Mouse (Mus musculus) G1E (cell line): ENCODE results near the gene Ift122. TPM values are rescaled to one million over a fixed set of nuclear protein-coding genes. Genes with fewer than 3 reads are reported as not detected.

Experiments used
- ATAC-seq: 2 replicates; pipeline ENCODE4 v1.8.0; 2016; ENCODE audit warnings: mild to moderate bottlenecking; ENCODE audit not compliant: insufficient number of reproducible peaks, poor library complexity, low FRiP score, severe bottlenecking; ENCODE audit errors: extremely low read depth
- DNase-seq: peaks from one replicate; pipeline ENCODE4 v3.0.0; 2012; ENCODE audit warnings: low spot score
- H3K27me3 ChIP-seq: 2 replicates; pipeline ENCODE4 v1.6.1; 2012; ENCODE audit warnings: mild to moderate bottlenecking, low read length, inconsistent platforms; ENCODE audit not compliant: insufficient read depth
- H3K36me3 ChIP-seq: replicated peaks from 2 replicates; pipeline ENCODE3; 2012; ENCODE audit warnings: mild to moderate bottlenecking, inconsistent platforms
- H3K4me1 ChIP-seq: 2 replicates; pipeline ENCODE4 v1.6.1; 2012; ENCODE audit warnings: low read depth, low read length, inconsistent platforms, mixed read lengths; ENCODE audit not compliant: insufficient read depth
- H3K4me3 ChIP-seq: 2 replicates; pipeline ENCODE4 v1.5.1; 2012; ENCODE audit warnings: low read depth, mild to moderate bottlenecking, inconsistent platforms, low read length, moderate library complexity, mixed read lengths
- H3K9me3 ChIP-seq: replicated peaks from 2 replicates; pipeline ENCODE4 v1.6.1; 2012; ENCODE audit warnings: inconsistent platforms
- CTCF ChIP-seq: IDR thresholded peaks from 2 replicates; pipeline ENCODE4 v1.5.1; 2012; ENCODE audit warnings: low read depth, low read length, inconsistent platforms, mixed read lengths
- GATA1 ChIP-seq: IDR thresholded peaks from 2 replicates; pipeline ENCODE4 v1.6.1; 2012; ENCODE audit warnings: borderline replicate concordance, low read length, inconsistent platforms, mixed read lengths
- GATA2 ChIP-seq: IDR thresholded peaks from 2 replicates; pipeline ENCODE4 v1.6.1; 2012; ENCODE audit warnings: low read depth, low read length, inconsistent platforms, borderline replicate concordance
- POLR2AphosphoS5 ChIP-seq: IDR thresholded peaks from 2 replicates; pipeline ENCODE4 v1.6.1; 2012; ENCODE audit warnings: low read depth, low read length, inconsistent platforms; ENCODE audit not compliant: insufficient replicate concordance
- TAL1 ChIP-seq: conservative IDR thresholded peaks from 2 replicates; pipeline ENCODE4 v1.6.1; 2012; ENCODE audit warnings: low read depth, low read length, inconsistent platforms, mixed read lengths
- polyA plus RNA-seq: library from polyadenylated mRNA; stranded (reverse); fragments of >175 nt; gene quantifications from 2 replicates; pipeline ENCODE4 v1.2.3, GENCODE M21; 2012
- total RNA-seq, 2 experiments: library from RNA; stranded (forward) in 1 of 2; stranded (reverse) in 1 of 2; fragments of 200-1000 nt in 1 of 2; fragments of >200 nt in 1 of 2; fragmentation: Nextera tagmentation in 1 of 2; gene quantifications; 2 replicates each; pipeline ENCODE4 v1.2.3; 2014 to 2017

Gene Ift122
- total and polyA plus RNA-seq, 3 experiments, result 0.65 to 5.3 (median 4.7) TPM

GRCm38 (mm10) chr6:115908421-115908982 is 55.2 kb downstream of the Ift122 start:
- TF ChIP-seq GATA1 (no peak), CTCF (no peak), POLR2AphosphoS5 (no peak), TAL1 (no peak), GATA2 (no peak)
- no peaks in the 10 kb centered on the region for H3K9me3 ChIP-seq
- H3K27me3 ChIP-seq, result peaks cover 4% of the 10 kb centered on the region; the same call in 1 of the 2 replicates
- ATAC-seq, result no peak
- H3K36me3 ChIP-seq, result no peaks in the 10 kb centered on the region
- no peak overlapping the region for H3K4me3 ChIP-seq
- H3K4me1 ChIP-seq, result no peaks in the 10 kb centered on the region
- no peak for DNase-seq

DNA sequence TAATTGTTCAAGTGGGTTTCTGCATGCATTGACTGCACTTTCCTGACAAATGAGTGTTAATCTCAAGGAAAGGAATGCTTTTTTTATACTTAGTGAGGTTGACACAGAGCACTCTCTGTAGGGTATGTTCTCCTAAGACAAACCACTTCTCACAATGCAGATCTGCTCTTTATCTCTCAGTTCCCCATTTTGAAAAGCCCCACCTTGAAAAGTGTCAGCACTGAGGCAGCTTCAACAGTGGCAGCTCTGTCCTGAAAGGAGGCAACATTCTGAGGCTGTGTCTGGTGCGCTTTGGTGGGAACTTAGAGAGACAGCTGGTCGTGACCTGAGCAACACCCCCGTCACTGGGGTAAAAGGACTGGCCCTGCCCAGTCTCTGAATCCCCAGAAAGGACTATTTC is 55.8 kb downstream of the Ift122 start:
- H3K4me3 ChIP-seq, result no peak overlapping the region
- TF ChIP-seq GATA1, result no peak
- no peak for TF ChIP-seq GATA2
- no peak for TF ChIP-seq POLR2AphosphoS5
- TF ChIP-seq TAL1, result no peak
- TF ChIP-seq CTCF, result no peak
- DNase-seq (no peak), ATAC-seq (no peak; the same call in 1 of the 2 replicates)
- H3K36me3 ChIP-seq, result no peaks in the 10 kb centered on the region
- H3K9me3 ChIP-seq, result no peaks in the 10 kb centered on the region
- peaks cover 4% of the 10 kb centered on the region; the same call in 1 of the 2 replicates for H3K27me3 ChIP-seq
- no peaks in the 10 kb centered on the region for H3K4me1 ChIP-seq

GRCm38 (mm10) chr6:115909940-115910339 is 56.7 kb downstream of the Ift122 start:
- ATAC-seq (no peak), DNase-seq (no peak)
- TF ChIP-seq GATA2, result no peak
- Histone ChIP-seq H3K27me3 (peaks cover 4% of the 10 kb centered on the region; the same call in 1 of the 2 replicates), H3K4me3 (no peak overlapping the region), H3K4me1 (no peaks in the 10 kb centered on the region), H3K36me3 (no peaks in the 10 kb centered on the region), H3K9me3 (no peaks in the 10 kb centered on the region)

GRCm38 (mm10) chr6:115911763-115912162 is 58.5 kb downstream of the Ift122 start:
- H3K4me1 ChIP-seq, result no peaks in the 10 kb centered on the region
- DNase-seq, result no peak

DNA sequence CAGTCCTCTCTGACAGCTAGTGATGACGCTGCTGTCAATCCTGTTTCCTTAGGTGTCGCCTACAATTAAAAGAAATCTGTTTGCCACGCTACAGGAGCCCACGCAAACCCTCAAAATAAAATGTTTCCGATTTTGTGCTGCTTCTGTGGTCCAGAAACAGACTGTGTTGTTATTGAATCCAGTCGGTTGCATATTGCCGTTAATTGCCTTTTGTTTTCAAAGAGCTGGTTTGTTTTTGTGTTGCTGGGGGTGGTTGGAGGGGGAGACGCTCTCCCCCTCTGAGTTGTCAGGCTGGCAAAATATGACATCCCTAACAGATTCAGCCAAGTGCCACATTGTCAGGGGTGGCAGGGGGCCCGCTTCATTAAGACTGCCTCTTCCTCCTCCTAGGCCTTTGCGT is 60.2 kb downstream of the Ift122 start:
- Histone ChIP-seq H3K36me3 (no peaks in the 10 kb centered on the region), H3K4me1 (no peaks in the 10 kb centered on the region)
- ATAC-seq, result no peak

More at GRCm38 (mm10) chr6:115911763-115912162, 58.5 kb downstream of the Ift122 start:
- no peak for ATAC-seq
- Histone ChIP-seq H3K27me3 (peaks cover 7% of the 10 kb centered on the region; the same call in 1 of the 2 replicates), H3K9me3 (no peaks in the 10 kb centered on the region), H3K36me3 (no peaks in the 10 kb centered on the region), H3K4me3 (no peak overlapping the region)
- no peak for TF ChIP-seq POLR2AphosphoS5
- TF ChIP-seq TAL1, result no peak
- no peak for TF ChIP-seq CTCF
- no peak for TF ChIP-seq GATA1
- TF ChIP-seq GATA2, result no peak

DNA sequence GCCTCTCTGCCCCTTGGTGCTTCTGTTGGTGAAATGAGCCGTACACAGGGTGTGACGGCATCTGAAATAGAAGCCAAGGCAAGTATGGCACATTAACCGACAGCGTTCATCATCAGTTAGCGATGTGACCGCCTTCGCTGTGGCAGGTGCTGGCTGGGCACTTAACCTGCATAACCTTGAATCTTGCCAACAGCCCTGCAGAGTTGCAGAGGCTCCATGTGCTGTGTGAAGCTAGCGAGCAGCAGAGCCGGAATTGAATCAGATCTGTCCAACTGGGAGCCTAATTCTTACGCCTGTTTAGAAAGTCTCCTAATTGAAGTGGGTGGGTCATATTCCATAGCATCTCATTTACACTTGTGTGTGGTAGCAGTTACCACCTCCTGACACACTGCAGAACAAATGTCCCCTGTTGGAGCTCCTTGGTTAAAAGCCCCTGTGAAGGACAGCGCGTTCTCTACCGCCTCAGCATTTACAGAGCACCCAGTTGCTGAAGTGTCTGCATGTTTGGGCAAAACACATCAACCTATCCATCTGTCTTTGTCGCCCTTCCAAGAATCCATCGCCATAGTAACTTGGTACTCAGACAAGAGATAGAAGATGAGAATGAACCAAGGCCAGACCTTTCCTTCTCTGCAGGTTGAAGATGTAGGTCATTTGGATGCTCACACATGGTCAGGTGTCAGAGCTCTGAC is 61.4 kb downstream of the Ift122 start:
- TF ChIP-seq CTCF (no peak), POLR2AphosphoS5 (no peak), GATA1 (no peak), GATA2 (no peak), TAL1 (no peak)
- no peak overlapping the region for H3K4me3 ChIP-seq
- no peaks in the 10 kb centered on the region for H3K4me1 ChIP-seq

More for the DNA sequence above, 60.2 kb downstream of the Ift122 start:
- Histone ChIP-seq H3K27me3 (peaks cover 7% of the 10 kb centered on the region; the same call in 1 of the 2 replicates), H3K9me3 (no peaks in the 10 kb centered on the region), H3K4me3 (no peak overlapping the region)
- TF ChIP-seq POLR2AphosphoS5 (no peak), TAL1 (no peak), CTCF (no peak), GATA2 (no peak), GATA1 (no peak)
- DNase-seq, result no peak

More for the DNA sequence above, 61.4 kb downstream of the Ift122 start:
- ATAC-seq (no peak), DNase-seq (no peak)
- Histone ChIP-seq H3K36me3 (no peaks in the 10 kb centered on the region), H3K27me3 (peaks cover 8% of the 10 kb centered on the region; the same call in 1 of the 2 replicates), H3K9me3 (no peaks in the 10 kb centered on the region)
